Mouse (Mus musculus) spleen, adult 18-20 months (tissue): ENCODE results near the gene Xrcc4.
"Not testable (repeated sequence)": the region's sequence is repeated elsewhere in the genome, so short reads cannot be mapped to it uniquely, and the experiment has no call there.

ENCODE experiments used
- DNase-seq, 2 experiments: peaks; one replicate each; pipeline ENCODE4 v3.0.0; 2022; ENCODE audit warnings: mixed read lengths in 2 of 2

The Xrcc4 gene

DNA sequence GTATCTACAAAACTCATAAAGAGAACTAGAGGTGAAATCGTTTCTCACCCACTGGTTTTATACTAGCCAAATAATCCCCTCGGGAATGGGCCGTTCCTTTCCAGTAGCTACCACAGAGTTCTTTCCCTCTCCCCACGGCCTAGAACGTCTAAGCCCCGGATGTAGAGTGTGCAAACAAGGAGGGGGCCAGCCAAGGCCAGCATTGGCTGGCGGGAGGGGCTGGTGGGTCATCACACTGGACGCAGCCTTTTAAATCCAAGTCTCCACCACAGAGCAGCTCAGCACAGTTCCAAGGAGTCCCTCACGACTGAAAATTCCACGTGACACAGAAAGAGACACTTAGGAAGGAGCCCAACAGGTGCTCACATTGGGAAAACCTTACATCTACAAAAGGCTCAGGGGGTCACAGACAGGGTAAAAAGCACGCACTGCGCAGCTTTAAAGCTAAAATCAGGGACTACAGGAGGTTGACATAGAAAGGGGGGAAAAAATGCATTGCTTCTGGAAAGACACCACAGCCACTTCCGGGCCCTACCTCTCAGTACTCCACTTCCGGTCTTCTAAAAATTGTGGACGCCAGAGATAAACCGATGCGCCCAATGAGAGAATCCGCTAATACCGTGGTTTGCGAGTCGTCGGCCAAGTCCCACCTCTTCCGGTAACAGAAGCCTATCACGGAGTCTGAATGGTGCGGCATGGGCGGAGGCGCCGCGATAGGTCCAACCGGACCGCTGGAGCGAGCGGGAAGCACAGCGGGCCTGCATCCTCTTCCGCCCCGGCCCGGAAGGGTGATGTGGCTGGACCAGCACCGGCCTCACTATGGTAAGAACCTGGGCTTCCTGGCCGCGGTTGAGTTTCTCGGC is at the start of gene Xrcc4, which contains the start of gene Tmem167:
Xrcc4 (minus strand) TSS at position 647 of the 863 bp plus-strand sequence.
Tmem167 (plus strand) TSS at position 162 of the 863 bp plus-strand sequence.
- DNase-seq = peak; percentile 84 to 90

- no peak for DNase-seq
These were observed 46.9 kb upstream of the Xrcc4 start for GRCm38 (mm10) chr13:90136156-90136910.

DNA sequence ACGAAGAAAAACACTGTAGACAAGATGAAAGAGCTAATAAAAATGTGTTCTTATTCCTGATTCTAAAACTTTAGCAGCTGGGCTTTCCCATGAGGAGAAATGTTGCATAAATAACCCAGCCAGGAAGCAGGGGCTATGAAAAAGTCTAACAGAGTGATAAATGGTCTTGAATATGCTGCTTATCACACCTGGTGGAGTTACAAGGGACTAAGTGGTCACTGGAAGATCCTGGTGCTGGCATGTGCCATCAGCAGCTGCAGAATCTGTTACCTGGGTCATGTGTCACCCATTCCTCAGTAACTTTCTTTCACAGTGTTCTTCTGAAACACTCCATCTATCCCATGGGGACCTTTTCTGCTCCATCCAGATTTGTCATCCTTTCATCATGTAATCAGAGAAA is 22.3 kb upstream of the Xrcc4 start:
- no peak for DNase-seq

DNA sequence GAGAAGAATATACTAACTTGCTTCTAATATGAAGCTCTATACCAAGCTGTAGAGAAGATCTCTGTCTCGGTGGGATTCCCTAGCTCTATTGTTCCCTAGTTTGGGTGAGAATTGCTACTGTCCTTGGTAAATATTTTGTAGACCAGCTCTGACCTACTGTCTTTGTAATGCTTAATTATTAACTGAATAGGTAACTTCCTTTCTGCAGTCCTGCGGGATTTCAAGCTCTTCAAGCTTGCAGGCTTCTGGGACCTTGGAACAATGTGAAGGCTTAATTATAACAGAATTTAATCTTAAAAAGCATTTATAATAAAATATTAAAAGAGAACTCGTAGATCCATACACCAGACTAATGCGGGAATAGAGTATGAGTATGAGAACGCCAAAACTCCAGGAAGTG is 19.3 kb upstream of the Xrcc4 start:
- DNase-seq = not testable (repeated sequence)

DNA sequence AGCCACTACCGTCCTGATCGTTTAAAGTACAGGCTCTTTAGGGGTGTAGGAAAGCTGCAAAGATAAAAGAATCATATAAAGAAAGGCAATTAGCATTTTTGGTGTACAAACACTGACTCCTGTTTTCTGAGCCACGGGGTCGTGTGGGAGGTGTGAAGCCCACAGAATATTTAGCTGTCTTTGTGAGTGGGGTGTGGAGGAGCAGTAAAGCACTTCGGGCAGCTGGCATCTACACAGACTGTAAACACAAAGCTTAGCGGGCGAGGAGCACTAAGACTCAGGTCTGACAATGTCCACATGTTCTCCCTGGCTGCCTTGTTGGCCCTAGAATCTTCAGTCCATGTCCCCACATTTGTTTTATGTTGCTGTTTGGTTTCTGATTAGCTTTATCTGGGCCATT is 16.7 kb upstream of the Xrcc4 start:
- no peak for DNase-seq

GRCm38 (mm10) chr13:90101514-90101913 is 12.1 kb upstream of the Xrcc4 start:
- DNase-seq = no peak

DNA sequence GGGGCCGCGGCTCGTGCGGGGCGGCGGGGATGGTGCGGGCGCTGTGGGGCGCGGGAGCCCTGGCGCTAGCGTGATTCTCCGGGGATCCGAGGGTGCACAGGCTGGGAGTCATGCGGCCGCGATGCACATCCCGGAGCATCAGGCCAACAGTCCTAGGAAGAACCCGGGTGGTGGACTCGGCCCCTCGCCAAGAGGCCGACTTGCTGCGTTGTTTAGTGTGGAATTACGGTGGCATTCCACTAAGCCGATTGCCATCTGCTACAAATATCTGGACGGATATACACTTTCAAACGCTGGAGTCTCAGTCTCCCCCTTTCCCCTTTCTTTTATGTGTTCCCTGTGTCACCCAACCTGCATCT is 396 bp upstream of the Xrcc4 start:
- no peak for DNase-seq

- no peak for DNase-seq
These were observed 27.5 kb downstream of the Xrcc4 start for GRCm38 (mm10) chr13:90061877-90062276.

GRCm38 (mm10) chr13:90052408-90052807 is 37.0 kb downstream of the Xrcc4 start:
- DNase-seq = no peak

- DNase-seq = no peak
These were observed 37.7 kb downstream of the Xrcc4 start for GRCm38 (mm10) chr13:90051735-90052134.

DNA sequence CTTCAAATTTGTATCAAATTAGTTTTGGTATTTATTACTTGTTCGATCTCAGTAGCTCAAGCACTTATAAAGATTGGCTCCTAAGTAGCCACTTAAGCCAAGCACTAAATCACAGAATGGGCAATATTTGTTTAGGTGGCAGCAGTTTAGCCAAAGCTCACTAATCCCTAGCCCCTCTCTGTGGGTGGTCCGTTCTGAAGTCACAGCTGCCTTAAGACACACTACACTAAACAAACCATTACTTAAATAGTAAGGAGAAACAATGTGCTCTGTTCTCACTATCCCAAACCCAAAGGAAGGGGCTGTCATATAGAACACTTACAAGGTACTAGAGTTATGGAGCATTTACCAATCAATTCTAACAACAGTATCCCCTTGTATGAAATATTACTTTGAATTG is 49.8 kb downstream of the Xrcc4 start:
- no peak for DNase-seq

GRCm38 (mm10) chr13:90032977-90033376 is 56.4 kb downstream of the Xrcc4 start:
- DNase-seq = no peak

DNA sequence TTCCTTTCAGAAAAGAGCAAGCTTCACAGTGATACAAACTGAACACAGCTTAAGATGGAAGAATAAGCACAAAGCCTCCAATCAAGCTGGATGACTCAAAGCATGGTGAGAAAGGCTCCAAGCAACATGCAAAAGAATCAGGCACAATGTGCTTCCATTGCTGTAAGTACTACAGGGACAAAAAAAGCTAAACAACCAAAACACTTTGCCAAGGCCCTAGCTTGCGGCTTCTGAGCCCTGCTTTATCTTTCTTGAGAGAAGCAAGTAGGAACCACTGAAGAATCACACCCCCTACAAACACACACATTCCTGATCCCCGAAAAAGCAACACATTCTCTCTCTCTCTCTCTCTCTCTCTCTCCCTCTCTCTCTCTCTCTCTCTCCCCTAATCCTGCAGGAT is 56.9 kb downstream of the Xrcc4 start:
- no peak for DNase-seq

DNA sequence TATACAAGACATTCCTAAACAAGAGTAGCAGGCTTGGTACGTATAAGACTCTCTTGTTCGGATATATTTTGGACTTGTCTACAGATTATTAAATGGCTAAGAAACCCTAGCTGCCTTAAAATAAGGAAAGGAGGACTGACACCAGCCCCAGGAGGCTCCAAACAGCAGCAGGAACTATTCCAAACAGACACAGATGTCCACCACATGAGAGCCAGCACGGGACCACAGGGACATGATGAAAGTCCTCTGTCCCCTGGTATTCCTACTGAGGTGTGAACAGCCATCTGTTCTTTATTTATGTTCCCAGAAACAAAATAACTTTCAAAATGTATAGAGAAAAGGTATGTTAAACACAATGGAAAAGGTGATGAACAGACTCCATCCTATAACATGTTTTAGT is 58.5 kb downstream of the Xrcc4 start:
- DNase-seq = no peak

GRCm38 (mm10) chr13:90012620-90013019 is 76.8 kb downstream of the Xrcc4 start:
- DNase-seq = no peak

- DNase-seq = no peak
These were observed 77.2 kb downstream of the Xrcc4 start for GRCm38 (mm10) chr13:90012198-90012597.

DNA sequence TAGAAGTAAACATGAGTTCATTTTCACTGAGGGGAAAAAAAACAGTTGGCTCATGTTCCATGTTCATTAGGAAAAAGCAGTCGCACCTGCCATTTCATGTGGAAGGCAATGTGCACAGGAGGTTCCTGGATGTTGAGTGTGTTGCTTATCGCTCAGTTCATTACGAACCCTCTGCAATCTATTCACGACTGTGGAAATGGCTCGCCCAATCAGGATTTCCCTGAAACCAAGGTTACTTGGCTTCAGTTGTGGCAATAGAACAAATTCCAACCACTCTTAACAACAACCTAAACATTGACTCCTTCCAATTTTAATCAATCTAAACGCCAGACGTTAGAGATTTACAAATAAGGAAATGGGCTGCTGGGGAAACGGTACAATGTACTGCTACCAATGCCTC is 78.3 kb downstream of the Xrcc4 start:
- no peak for DNase-seq

DNA sequence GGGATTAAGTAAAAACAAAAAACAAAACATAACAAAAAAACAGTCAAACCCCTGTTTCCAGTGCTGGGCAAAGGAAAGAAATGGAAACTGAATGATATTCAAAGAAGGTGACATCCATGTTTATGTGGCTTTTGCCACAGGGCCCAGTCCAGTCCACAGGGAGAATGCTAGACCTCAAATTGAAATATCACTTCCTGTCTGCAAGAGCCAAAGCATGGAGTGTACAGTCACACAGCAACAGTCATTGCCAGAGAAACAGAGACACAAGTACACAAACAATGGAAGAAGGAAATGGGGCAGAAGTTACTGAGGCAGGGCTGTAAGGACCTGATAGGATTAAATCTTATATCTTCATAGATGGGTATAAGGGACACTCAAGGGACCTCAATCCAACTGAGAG is 79.6 kb downstream of the Xrcc4 start:
- no peak for DNase-seq

DNA sequence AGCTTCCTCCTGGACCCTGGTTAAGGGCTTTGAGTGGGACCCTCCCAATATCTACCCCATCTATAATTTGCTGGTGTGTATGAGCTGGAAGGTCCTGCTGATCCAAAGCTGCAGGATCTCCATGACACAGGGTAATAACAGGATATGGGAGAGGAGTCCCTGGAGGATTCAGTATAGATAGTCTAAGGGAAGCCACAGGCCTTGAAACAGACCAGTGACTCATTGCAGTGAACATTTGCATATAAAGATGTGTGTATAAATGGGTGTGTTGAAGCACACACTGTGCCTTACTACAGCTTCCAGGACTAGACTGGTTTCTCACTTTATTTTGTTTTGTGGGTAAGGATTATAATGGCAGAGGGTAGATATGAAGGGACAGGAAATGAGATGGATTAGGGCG is 83.8 kb downstream of the Xrcc4 start:
- DNase-seq = no peak

- DNase-seq = no peak
These were observed 91.9 kb downstream of the Xrcc4 start for GRCm38 (mm10) chr13:89997531-89997930.

- no peak for DNase-seq
These were observed 103.3 kb downstream of the Xrcc4 start for GRCm38 (mm10) chr13:89986087-89986486.

- no peak for DNase-seq
These were observed 118.5 kb downstream of the Xrcc4 start for GRCm38 (mm10) chr13:89970940-89971339.

GRCm38 (mm10) chr13:89968671-89969070 is 120.7 kb downstream of the Xrcc4 start:
- no peak for DNase-seq

DNA sequence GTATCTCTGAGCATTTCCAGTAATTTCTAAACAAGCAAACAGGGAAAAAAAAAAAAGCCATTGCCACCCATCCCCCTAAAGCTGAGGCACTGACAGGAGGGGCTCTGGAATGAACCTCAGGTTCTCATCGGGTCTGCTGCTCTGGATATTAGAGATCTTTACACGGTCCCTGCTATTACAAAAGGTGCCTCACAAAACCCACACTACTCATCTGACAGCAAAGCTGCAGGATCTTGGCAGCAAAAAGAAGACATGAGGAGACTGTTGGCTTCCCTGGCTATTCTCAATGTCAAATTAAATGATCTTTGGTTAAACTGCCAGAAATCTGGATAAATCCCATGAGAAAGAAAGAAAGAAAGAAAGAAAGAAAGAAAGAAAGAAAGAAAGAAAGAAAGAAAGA is 145.1 kb downstream of the Xrcc4 start:
- no peak for DNase-seq
